Mouse (Mus musculus) spleen, adult 2 months (tissue): ENCODE measurements around the gene Gm37240. TPM values are rescaled to one million over a fixed set of nuclear protein-coding genes. Genes with fewer than 3 reads are reported as not detected.
"Not testable (repeated sequence)": the region's sequence is repeated elsewhere in the genome, so short reads cannot be mapped to it uniquely, and the experiment has no call there.

ENCODE experiments used
- DNase-seq, 2 experiments: peaks; one replicate each; pipeline versions ENCODE4 v3.0.0 to v3.0.0-alpha.2; 2012 to 2021; ENCODE audit warnings: low spot score in 2 of 2, low read depth in 1 of 2
- H3K27ac ChIP-seq: fragments of 200-500 bp; 2 replicates; pipeline ENCODE4 v1.5.1; 2012; ENCODE audit warnings: low read length, inconsistent platforms; ENCODE audit not compliant: insufficient read depth
- H3K27me3 ChIP-seq: fragments of 200-500 bp; 2 replicates; pipeline ENCODE4 v1.6.1; 2012; ENCODE audit warnings: mild to moderate bottlenecking, moderate library complexity, low read length, inconsistent platforms; ENCODE audit not compliant: control insufficient read depth, insufficient read depth
- H3K36me3 ChIP-seq: fragments of 200-500 bp; 2 replicates; pipeline ENCODE4 v1.6.1; 2012; ENCODE audit warnings: mild to moderate bottlenecking, low read length, inconsistent platforms; ENCODE audit not compliant: control insufficient read depth, insufficient read depth
- H3K4me1 ChIP-seq: fragments of 200-500 bp; 2 replicates; pipeline ENCODE4 v1.6.1; 2011; ENCODE audit warnings: inconsistent platforms; ENCODE audit not compliant: control insufficient read depth, insufficient read depth, insufficient read length
- H3K4me3 ChIP-seq: fragments of 200-500 bp; 2 replicates; pipeline ENCODE4 v1.5.1; 2011; ENCODE audit warnings: mild to moderate bottlenecking, inconsistent platforms; ENCODE audit not compliant: insufficient read depth, insufficient read length; ENCODE audit errors: extremely low read depth
- CTCF ChIP-seq: fragments of 200-500 bp; IDR thresholded peaks from 2 replicates; pipeline ENCODE4 v1.5.1; 2011; ENCODE audit warnings: mild to moderate bottlenecking, inconsistent platforms; ENCODE audit not compliant: insufficient read depth, insufficient read length, insufficient replicate concordance; ENCODE audit errors: extremely low read depth
- POLR2A ChIP-seq: fragments of 200-500 bp; IDR thresholded peaks from 2 replicates; pipeline ENCODE4 v1.6.1; 2011; ENCODE audit warnings: low read depth, low read length, inconsistent platforms
- WGBS: fragments of 180-500 bp; shearing (Covaris S2); methylation state at CpG from one replicate; pipeline ENCODE4 v1.1.7; 2018; 5-methylcytosine and 5-hydroxymethylcytosine counted together
- polyA plus RNA-seq: library from polyadenylated mRNA; depleted of rRNA; stranded (reverse); fragments of >200 nt; gene quantifications from 2 replicates; pipeline ENCODE4 v1.2.3, GENCODE M21; 2012

The Gm37240 gene
- polyA plus RNA-seq, 1 experiment = 1.1 TPM

GRCm38 (mm10) chr3:84875306-84875705, 1012.0 kb downstream of the Gm37240 start:
- no peaks in the 10 kb centered on the region for H3K4me1 ChIP-seq
- peaks cover 1% of the 10 kb centered on the region; the same call in 1 of the 2 replicates for H3K36me3 ChIP-seq
- TF ChIP-seq CTCF (no peak), POLR2A (no peak)
- no peaks in the 10 kb centered on the region for H3K27me3 ChIP-seq
- WGBS = 92% methylated on average over 9 of the region's 9 CpGs
- no peak overlapping the region for H3K27ac ChIP-seq
- no peak for DNase-seq
- H3K4me3 ChIP-seq = no peak overlapping the region

- H3K4me1 ChIP-seq = peaks cover 2% of the 10 kb centered on the region; the same call in 1 of the 2 replicates
- H3K36me3 ChIP-seq = peaks cover 1% of the 10 kb centered on the region
- no peak overlapping the region for H3K27ac ChIP-seq
- H3K4me3 ChIP-seq = no peak overlapping the region
- TF ChIP-seq POLR2A = no peak
- TF ChIP-seq CTCF = no peak
- DNase-seq = no peak
- H3K27me3 ChIP-seq = no peaks in the 10 kb centered on the region
These were observed 1017.2 kb downstream of the Gm37240 start for GRCm38 (mm10) chr3:84870126-84870525.

- Histone ChIP-seq H3K36me3 (no peaks in the 10 kb centered on the region; the same call in none of the 2 replicates), H3K27me3 (no peaks in the 10 kb centered on the region), H3K4me3 (no peak overlapping the region), H3K27ac (no peak overlapping the region), H3K4me1 (peaks cover 2% of the 10 kb centered on the region; the same call in 1 of the 2 replicates)
- no peak for DNase-seq
- TF ChIP-seq POLR2A (no peak), CTCF (no peak)
- 44% methylated on average over 1 of the region's 1 CpGs for WGBS
These were observed 1019.3 kb downstream of the Gm37240 start for GRCm38 (mm10) chr3:84867991-84868390.

GRCm38 (mm10) chr3:84867434-84867975, 1019.8 kb downstream of the Gm37240 start:
- TF ChIP-seq CTCF = no peak
- Histone ChIP-seq H3K4me3 (no peak overlapping the region), H3K27ac (no peak overlapping the region), H3K27me3 (no peaks in the 10 kb centered on the region), H3K36me3 (no peaks in the 10 kb centered on the region; the same call in none of the 2 replicates), H3K4me1 (peaks cover 2% of the 10 kb centered on the region; the same call in 1 of the 2 replicates)
- no peak for DNase-seq
- 91% methylated on average over 1 of the region's 1 CpGs for WGBS

- Histone ChIP-seq H3K27ac (no peak overlapping the region), H3K4me3 (no peak overlapping the region), H3K27me3 (no peaks in the 10 kb centered on the region), H3K4me1 (peaks cover 2% of the 10 kb centered on the region; the same call in 1 of the 2 replicates), H3K36me3 (no peaks in the 10 kb centered on the region; the same call in none of the 2 replicates)
- WGBS = 79% methylated on average over 4 of the region's 4 CpGs
- DNase-seq = no peak
- no peak for TF ChIP-seq CTCF
- no peak for TF ChIP-seq POLR2A
These were observed 1020.5 kb downstream of the Gm37240 start for GRCm38 (mm10) chr3:84866866-84867265.

- 72% methylated on average over 3 of the region's 3 CpGs for WGBS
- H3K27ac ChIP-seq = no peak overlapping the region
- DNase-seq = no peak
- H3K4me3 ChIP-seq = no peak overlapping the region
- H3K27me3 ChIP-seq = no peaks in the 10 kb centered on the region
- H3K36me3 ChIP-seq = no peaks in the 10 kb centered on the region; the same call in 1 of the 2 replicates
- H3K4me1 ChIP-seq = peaks cover 2% of the 10 kb centered on the region; the same call in 1 of the 2 replicates
- no peak for TF ChIP-seq CTCF
- TF ChIP-seq POLR2A = no peak
These were observed 1021.6 kb downstream of the Gm37240 start for GRCm38 (mm10) chr3:84865684-84866083.

GRCm38 (mm10) chr3:84861817-84862216, 1025.5 kb downstream of the Gm37240 start:
- H3K4me1 ChIP-seq, H3K36me3 ChIP-seq, H3K27me3 ChIP-seq, H3K4me3 ChIP-seq, DNase-seq, H3K27ac ChIP-seq: not testable (repeated sequence)
- 67% methylated on average over 3 of the region's 3 CpGs for WGBS
